Mouse (Mus musculus) spleen, postnatal 4 days (tissue): ENCODE results near the gene Aldh3a1.

ENCODE experiments used
- DNase-seq, 2 experiments: peaks; one replicate each; pipeline ENCODE4 v3.0.0; 2022; ENCODE audit warnings: low spot score in 2 of 2

Gene Aldh3a1

GRCm38 (mm10) chr11:61196616-61197353 is 10.6 kb upstream of the Aldh3a1 start:
- no peak for DNase-seq

- no peak for DNase-seq
Observed at GRCm38 (mm10) chr11:61197935-61198334, 9.4 kb upstream of the Aldh3a1 start.

- no peak for DNase-seq
Observed at GRCm38 (mm10) chr11:61199620-61200362, 7.5 kb upstream of the Aldh3a1 start.

GRCm38 (mm10) chr11:61202186-61202585 is 5.2 kb upstream of the Aldh3a1 start:
- DNase-seq: no peak

- no peak for DNase-seq
Observed at GRCm38 (mm10) chr11:61202810-61203209, 4.5 kb upstream of the Aldh3a1 start.

- no peak for DNase-seq
Observed at GRCm38 (mm10) chr11:61205167-61205950, 2.0 kb upstream of the Aldh3a1 start.

DNA sequence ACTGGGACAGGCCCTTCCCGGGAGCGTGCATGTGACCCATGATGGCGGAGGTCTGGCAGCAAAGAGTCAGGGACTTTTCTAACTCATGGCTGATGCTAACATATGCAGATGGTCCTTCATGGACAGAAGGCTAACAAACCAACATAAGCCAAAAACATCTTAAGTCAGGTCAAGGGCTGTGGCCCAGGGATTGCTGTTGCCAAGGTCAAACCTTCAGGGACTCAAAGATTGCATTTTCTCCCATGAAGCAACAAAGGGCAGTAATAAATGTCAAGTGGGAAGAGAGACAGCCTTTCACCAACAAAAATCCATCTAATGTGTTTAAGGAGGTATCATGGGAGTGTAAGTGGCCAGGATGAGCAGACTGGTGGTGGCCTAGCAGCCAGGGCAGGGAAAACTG is 1.2 kb upstream of the Aldh3a1 start:
- DNase-seq: no peak

GRCm38 (mm10) chr11:61208316-61208715 is 979 bp downstream of the Aldh3a1 start:
- no peak for DNase-seq

GRCm38 (mm10) chr11:61212102-61212501 is 4.8 kb downstream of the Aldh3a1 start:
- DNase-seq: peak in 1 of 2 experiments; percentile 22

DNA sequence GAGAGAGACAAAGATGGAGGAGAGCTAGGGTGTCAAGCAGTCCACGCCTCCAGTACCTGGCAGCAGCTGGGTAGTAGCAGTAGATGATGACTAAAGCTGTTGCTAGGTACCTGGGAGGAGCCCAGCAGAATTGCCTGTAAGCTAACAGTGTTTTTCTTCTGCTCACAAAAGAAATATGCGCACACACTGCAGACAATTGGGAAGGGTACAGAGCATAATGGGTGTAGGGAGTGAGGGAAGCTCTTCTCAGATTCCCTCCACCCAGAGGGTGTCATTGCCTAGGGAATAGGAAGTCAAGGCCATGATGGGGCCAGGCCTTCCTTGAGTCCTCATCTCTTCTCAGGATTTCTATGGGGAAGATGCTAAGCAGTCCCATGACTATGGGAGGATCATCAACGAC is 8.6 kb downstream of the Aldh3a1 start:
- no peak for DNase-seq

DNA sequence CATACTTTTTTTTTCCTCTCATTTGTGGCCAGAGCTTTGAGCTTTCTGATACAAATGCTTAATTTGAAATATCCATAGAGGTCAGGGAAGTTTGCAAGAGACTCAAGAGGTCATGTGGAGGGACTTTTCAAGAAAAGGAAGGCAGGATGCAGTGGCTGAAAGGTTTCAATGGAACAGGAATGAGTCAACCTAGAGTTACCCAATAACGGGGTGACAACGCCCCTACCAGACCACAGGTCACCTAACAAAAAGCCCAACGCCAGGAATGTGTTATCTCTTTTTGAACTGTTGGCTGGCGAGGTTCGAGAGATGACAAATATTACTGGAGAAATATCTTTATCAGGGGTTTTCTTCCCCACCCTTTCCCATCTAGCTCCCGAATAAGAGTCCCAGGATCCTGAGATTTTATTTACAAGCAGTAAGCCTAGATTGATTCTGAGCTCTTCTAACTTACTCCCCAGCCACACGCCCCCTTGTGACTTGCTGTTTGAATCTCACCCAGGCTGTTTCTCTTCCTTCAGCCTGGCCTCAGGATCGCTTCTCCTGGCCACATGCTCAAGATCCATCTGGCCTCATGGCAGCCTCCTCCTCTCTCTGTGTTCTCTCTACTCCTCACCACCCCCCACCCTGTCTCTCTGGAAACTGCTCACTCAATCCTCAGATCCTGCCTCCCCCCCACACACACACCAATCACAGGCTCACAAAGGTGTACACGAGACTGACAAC is 13.0 kb downstream of the Aldh3a1 start:
- no peak for DNase-seq

- DNase-seq: no peak
Observed at GRCm38 (mm10) chr11:61222007-61222406, 14.7 kb downstream of the Aldh3a1 start.

- DNase-seq: no peak
Observed at GRCm38 (mm10) chr11:61222971-61223745, 15.8 kb downstream of the Aldh3a1 start.

- no peak for DNase-seq
Observed at GRCm38 (mm10) chr11:61224234-61224744, 17.0 kb downstream of the Aldh3a1 start.

DNA sequence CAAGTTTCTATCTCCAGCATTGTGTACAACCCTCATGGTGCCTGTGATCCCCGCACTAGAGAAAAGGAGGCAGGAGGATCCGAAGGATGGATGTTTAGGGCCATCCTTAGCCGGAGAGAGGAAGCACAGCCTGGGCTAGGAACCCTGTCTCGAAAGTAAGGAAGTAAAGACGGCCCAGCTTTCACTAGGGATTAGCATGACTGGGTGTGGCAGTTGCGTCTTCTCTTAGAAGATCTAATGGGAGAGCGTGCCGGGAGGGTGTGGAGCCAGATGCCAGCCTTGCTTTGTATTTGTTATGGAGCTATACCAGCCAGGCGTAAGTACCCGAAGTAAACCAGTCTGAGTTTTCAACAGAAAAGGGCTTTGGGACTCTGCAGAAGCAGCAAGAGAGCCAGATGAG is 17.6 kb downstream of the Aldh3a1 start:
- no peak for DNase-seq

DNA sequence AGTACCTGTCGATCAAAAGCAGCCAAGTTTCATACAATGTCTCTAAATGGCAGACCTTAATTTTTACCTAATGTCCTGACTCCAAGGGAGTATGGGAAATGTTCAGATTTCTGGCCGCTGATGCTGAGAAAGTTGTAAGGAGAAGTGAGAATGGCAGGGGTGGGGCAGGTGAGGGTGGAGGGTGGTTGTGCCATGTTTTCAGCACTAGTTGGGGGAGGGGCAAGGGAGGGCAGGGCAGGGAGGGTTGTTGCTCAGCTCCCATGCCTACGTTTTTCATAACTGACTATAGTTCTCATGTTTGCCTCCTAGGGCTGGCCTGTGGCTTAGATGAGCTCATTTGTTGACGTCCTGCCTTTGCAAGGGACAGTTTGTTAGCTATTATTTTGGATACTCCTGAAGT is 18.2 kb downstream of the Aldh3a1 start:
- DNase-seq: no peak

- DNase-seq: no peak
Observed at GRCm38 (mm10) chr11:61225941-61226412, 18.6 kb downstream of the Aldh3a1 start.

DNA sequence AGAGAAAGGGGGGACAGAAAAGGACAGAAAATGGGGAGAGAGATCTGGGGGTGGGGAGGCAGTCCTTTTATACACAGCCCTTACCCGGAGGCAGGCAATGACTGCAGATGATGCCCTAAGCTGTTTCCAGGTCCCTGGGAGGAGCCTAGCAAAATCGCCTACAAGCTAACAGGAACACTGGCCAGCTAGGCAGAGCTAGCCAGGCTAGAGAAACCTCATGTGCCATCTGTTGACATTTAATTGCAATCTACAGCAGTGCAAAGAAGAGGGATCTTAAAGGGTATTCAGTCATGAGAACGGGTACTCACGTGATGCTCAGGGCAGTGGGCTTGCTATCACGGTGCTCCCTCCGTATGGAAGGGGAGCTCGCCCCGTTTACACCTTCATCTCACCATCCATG is 20.5 kb downstream of the Aldh3a1 start:
- DNase-seq: no peak

- DNase-seq: no peak
Observed at GRCm38 (mm10) chr11:61228406-61228805, 21.1 kb downstream of the Aldh3a1 start.

DNA sequence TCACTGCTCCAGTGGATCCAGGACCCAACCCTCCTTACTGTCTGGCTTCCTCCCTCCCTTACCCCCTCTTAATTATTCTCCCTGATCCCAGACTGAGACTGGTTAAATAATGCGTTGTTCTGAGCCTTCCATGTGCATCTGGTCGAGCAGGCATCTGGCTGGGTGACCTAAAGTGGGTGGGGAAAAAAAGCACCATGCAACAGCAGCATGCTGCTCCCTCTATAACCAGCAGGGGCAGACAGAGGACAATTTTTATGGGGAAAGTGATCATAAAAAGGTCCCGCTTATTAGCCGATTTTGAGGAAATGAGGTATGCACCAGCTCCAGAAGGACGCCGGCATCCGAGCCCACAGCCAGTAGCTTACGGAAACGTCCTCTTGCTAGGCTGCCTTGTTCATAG is 24.0 kb downstream of the Aldh3a1 start:
- DNase-seq: peak in 1 of 2 experiments; percentile 24

GRCm38 (mm10) chr11:61234174-61234573 is 26.8 kb downstream of the Aldh3a1 start:
- DNase-seq: no peak
